Mouse (Mus musculus) hindbrain, embryonic 16.5 days (tissue): ENCODE results near the gene Fastk. TPM values are rescaled to one million over a fixed set of nuclear protein-coding genes. Genes with fewer than 3 reads are reported as not detected.
"Not testable (repeated sequence)": the region's sequence is repeated elsewhere in the genome, so short reads cannot be mapped to it uniquely, and the experiment has no call there.

Source experiments
- ATAC-seq: fragments of 200-750 bp; cut with Nextera tagmentation; 2 replicates; pipeline ENCODE4 v1.8.0; 2017; ENCODE audit warnings: moderate TSS enrichment, moderate library complexity
- H3K27ac ChIP-seq: fragments of 300-500 bp; sonication (generic); 2 replicates; pipeline ENCODE4 v1.5.1; 2014; ENCODE audit warnings: low read depth, mild to moderate bottlenecking, control low read depth, low read length, moderate library complexity
- H3K27me3 ChIP-seq: fragments of 300-500 bp; sonication (generic); replicated peaks from 2 replicates; pipeline ENCODE4 v1.6.1; 2014; ENCODE audit warnings: low read length; ENCODE audit not compliant: control insufficient read depth, insufficient read depth
- H3K36me3 ChIP-seq: fragments of 300-500 bp; sonication (generic); 2 replicates; pipeline ENCODE4 v1.6.1; 2014; ENCODE audit warnings: mild to moderate bottlenecking, low read length, moderate library complexity, mixed read lengths; ENCODE audit not compliant: control insufficient read depth, insufficient read depth
- H3K4me1 ChIP-seq: fragments of 300-500 bp; sonication (generic); 2 replicates; pipeline ENCODE4 v1.6.1; 2014; ENCODE audit warnings: low read depth, low read length; ENCODE audit not compliant: control insufficient read depth, insufficient read depth
- H3K4me2 ChIP-seq: fragments of 300-500 bp; sonication (generic); 2 replicates; pipeline ENCODE4 v1.6.1; 2014; ENCODE audit warnings: mild to moderate bottlenecking, low read length, control low read depth, moderate library complexity
- H3K4me3 ChIP-seq: fragments of 300-500 bp; sonication (generic); 2 replicates; pipeline ENCODE4 v1.5.1; 2014; ENCODE audit warnings: mild to moderate bottlenecking, low read length, control low read depth, moderate library complexity
- H3K9ac ChIP-seq: fragments of 300-500 bp; sonication (generic); 2 replicates; pipeline ENCODE4 v1.6.1; 2014; ENCODE audit warnings: low read depth, mild to moderate bottlenecking, control low read depth, low read length, moderate library complexity
- H3K9me3 ChIP-seq: fragments of 300-500 bp; sonication (generic); 2 replicates; pipeline ENCODE4 v1.6.1; 2014; ENCODE audit warnings: mild to moderate bottlenecking, low read length, moderate library complexity; ENCODE audit not compliant: control insufficient read depth
- WGBS: fragments of 180-500 bp; shearing (Covaris S2); extraction: QIAGEN DNeasy Blood & Tissue Kit; methylation state at CpG from one replicate; pipeline ENCODE4 v1.1.7; 2014; 5-methylcytosine and 5-hydroxymethylcytosine counted together
- polyA plus RNA-seq: library from polyadenylated mRNA; unstranded; fragments of >200 nt; fragmentation: Nextera tagmentation; extraction: Ambion mirVana; gene quantifications from 2 replicates; pipeline ENCODE4 v1.2.1, GENCODE M21; 2015

Gene Fastk
- polyA plus RNA-seq, 1 experiment from 2014 or later, result 107 TPM

- Histone ChIP-seq H3K27me3 (no peaks in the 10 kb centered on the region), H3K9me3 (no peaks in the 10 kb centered on the region), H3K4me2 (no peak overlapping the region), H3K9ac (no peak overlapping the region), H3K4me3 (no peak overlapping the region), H3K4me1 (no peaks in the 10 kb centered on the region; the same call in 1 of the 2 replicates), H3K27ac (no peak overlapping the region), H3K36me3 (peaks cover 4% of the 10 kb centered on the region)
- peak; percentile 70 for ATAC-seq
- WGBS, result 51% methylated on average over 9 of the region's 9 CpGs
Observed at GRCm38 (mm10) chr5:24401969-24402368, 43.1 kb downstream of the Fastk start.

GRCm38 (mm10) chr5:24400911-24401605 is 44.0 kb downstream of the Fastk start:
- WGBS, result 88% methylated on average over 5 of the region's 5 CpGs
- H3K36me3 ChIP-seq, result peaks cover 4% of the 10 kb centered on the region

GRCm38 (mm10) chr5:24400362-24400761 is 44.7 kb downstream of the Fastk start:
- 82% methylated on average over 11 of the region's 11 CpGs for WGBS
- ATAC-seq, result no peak
- Histone ChIP-seq H3K9ac (no peak overlapping the region), H3K4me3 (no peak overlapping the region), H3K27me3 (no peaks in the 10 kb centered on the region), H3K27ac (no peak overlapping the region), H3K9me3 (no peaks in the 10 kb centered on the region), H3K36me3 (peaks cover 4% of the 10 kb centered on the region), H3K4me1 (no peaks in the 10 kb centered on the region; the same call in 1 of the 2 replicates), H3K4me2 (no peak overlapping the region)

More at GRCm38 (mm10) chr5:24400911-24401605, 44.0 kb downstream of the Fastk start:
- no peaks in the 10 kb centered on the region for H3K27me3 ChIP-seq
- H3K4me2 ChIP-seq, result no peak overlapping the region
- H3K4me1 ChIP-seq, result no peaks in the 10 kb centered on the region; the same call in 1 of the 2 replicates
- no peak overlapping the region for H3K9ac ChIP-seq
- no peaks in the 10 kb centered on the region for H3K9me3 ChIP-seq
- H3K4me3 ChIP-seq, result no peak overlapping the region
- H3K27ac ChIP-seq, result no peak overlapping the region
- no peak for ATAC-seq

GRCm38 (mm10) chr5:24399686-24400085 is 45.4 kb downstream of the Fastk start:
- H3K4me2 ChIP-seq, result no peak overlapping the region
- no peak overlapping the region for H3K9ac ChIP-seq
- ATAC-seq, result no peak
- no peaks in the 10 kb centered on the region for H3K9me3 ChIP-seq
- no peak overlapping the region for H3K27ac ChIP-seq
- 93% methylated on average over 10 of the region's 10 CpGs for WGBS
- H3K4me3 ChIP-seq, result no peak overlapping the region
- no peaks in the 10 kb centered on the region for H3K27me3 ChIP-seq
- H3K36me3 ChIP-seq, result peaks cover 4% of the 10 kb centered on the region
- H3K4me1 ChIP-seq, result no peaks in the 10 kb centered on the region; the same call in 1 of the 2 replicates

- 90% methylated on average over 6 of the region's 6 CpGs for WGBS
- H3K27me3 ChIP-seq, H3K36me3 ChIP-seq, H3K9me3 ChIP-seq, H3K9ac ChIP-seq, H3K27ac ChIP-seq, ATAC-seq, H3K4me2 ChIP-seq, H3K4me1 ChIP-seq, H3K4me3 ChIP-seq: not testable (repeated sequence)
Observed at GRCm38 (mm10) chr5:24396254-24396653, 48.8 kb downstream of the Fastk start.

- H3K9ac ChIP-seq, result peak overlapping the region; percentile 71
- 1% methylated on average over 36 of the region's 36 CpGs for WGBS
- no peaks in the 10 kb centered on the region for H3K9me3 ChIP-seq
- peak overlapping the region; percentile 62 for H3K4me2 ChIP-seq
- H3K4me3 ChIP-seq, result peak overlapping the region; percentile 66
- H3K4me1 ChIP-seq, result no peaks in the 10 kb centered on the region
- peaks cover 3% of the 10 kb centered on the region for H3K27me3 ChIP-seq
- peak overlapping the region; percentile 91 for H3K27ac ChIP-seq
- no peaks in the 10 kb centered on the region for H3K36me3 ChIP-seq
- peak; percentile 97 for ATAC-seq
Observed at GRCm38 (mm10) chr5:24394165-24394894, 50.8 kb downstream of the Fastk start.

- H3K4me1 ChIP-seq, result peaks cover under 1% of the 10 kb centered on the region; the same call in 1 of the 2 replicates
- H3K36me3 ChIP-seq, result no peaks in the 10 kb centered on the region
- H3K27me3 ChIP-seq, result peaks cover 6% of the 10 kb centered on the region
- ATAC-seq, result no peak
- peak within 1 kb of the TSS; percentile 66 for H3K4me3 ChIP-seq
- peak within 1 kb of the TSS; percentile 91 for H3K27ac ChIP-seq
- peak within 1 kb of the TSS; percentile 62 for H3K4me2 ChIP-seq
- H3K9me3 ChIP-seq, result no peaks in the 10 kb centered on the region
- H3K9ac ChIP-seq, result peak within 1 kb of the TSS; percentile 71
- 22% methylated on average over 7 of the region's 7 CpGs for WGBS
Observed at GRCm38 (mm10) chr5:24393392-24393997, 51.6 kb downstream of the Fastk start, which contains the start of gene Abcb8. Gene Abcb8 (plus strand): TSS chr5:24393663.

GRCm38 (mm10) chr5:24392724-24393123 is 52.4 kb downstream of the Fastk start:
- Histone ChIP-seq H3K27me3 (peaks cover 6% of the 10 kb centered on the region), H3K36me3 (no peaks in the 10 kb centered on the region), H3K9ac (no peak overlapping the region), H3K4me2 (no peak overlapping the region), H3K4me3 (no peak overlapping the region), H3K4me1 (peaks cover 8% of the 10 kb centered on the region), H3K27ac (no peak overlapping the region), H3K9me3 (no peaks in the 10 kb centered on the region)
- ATAC-seq, result no peak
- 75% methylated on average over 7 of the region's 7 CpGs for WGBS

- WGBS, result 84% methylated on average over 7 of the region's 7 CpGs
- Histone ChIP-seq H3K36me3 (no peaks in the 10 kb centered on the region), H3K9me3 (no peaks in the 10 kb centered on the region)
Observed at GRCm38 (mm10) chr5:24391864-24392263, 53.2 kb downstream of the Fastk start, which contains the start of gene Atg9b. Gene Atg9b (minus strand): TSS chr5:24392143.

More at GRCm38 (mm10) chr5:24391864-24392263, 53.2 kb downstream of the Fastk start, which contains the start of gene Atg9b:
- Histone ChIP-seq H3K27me3 (peaks cover 6% of the 10 kb centered on the region), H3K4me3 (no peak within 1 kb of the TSS), H3K4me1 (peaks cover 17% of the 10 kb centered on the region), H3K9ac (no peak within 1 kb of the TSS), H3K4me2 (no peak within 1 kb of the TSS), H3K27ac (no peak within 1 kb of the TSS)
- no peak for ATAC-seq
